Mouse (Mus musculus) forebrain, embryonic 15.5 days (tissue): ENCODE results near the gene Rnf169. TPM values are rescaled to one million over a fixed set of nuclear protein-coding genes. Genes with fewer than 3 reads are reported as not detected.

ENCODE experiments used
- ATAC-seq: fragments of 200-750 bp; cut with Nextera tagmentation; replicated peaks from 2 replicates; pipeline ENCODE4 v1.8.0; 2017; ENCODE audit warnings: mild to moderate bottlenecking, moderate TSS enrichment, moderate library complexity
- H3K27ac ChIP-seq: fragments of 300-500 bp; sonication (generic); replicated peaks from 2 replicates; pipeline ENCODE4 v1.5.1; 2015; ENCODE audit warnings: mild to moderate bottlenecking, inconsistent platforms
- H3K27me3 ChIP-seq: fragments of 300-500 bp; sonication (generic); 2 replicates; pipeline ENCODE4 v1.6.1; 2015; ENCODE audit warnings: inconsistent platforms
- H3K36me3 ChIP-seq: fragments of 300-500 bp; sonication (generic); 2 replicates; pipeline ENCODE4 v1.6.1; 2015; ENCODE audit warnings: mild to moderate bottlenecking, inconsistent platforms
- H3K4me1 ChIP-seq: fragments of 300-500 bp; sonication (generic); 2 replicates; pipeline ENCODE4 v1.6.1; 2015; ENCODE audit warnings: inconsistent platforms
- H3K4me2 ChIP-seq: fragments of 300-500 bp; sonication (generic); replicated peaks from 2 replicates; pipeline ENCODE4 v1.6.1; 2015; ENCODE audit warnings: mild to moderate bottlenecking, inconsistent platforms
- H3K4me3 ChIP-seq: fragments of 300-500 bp; sonication (generic); 2 replicates; pipeline ENCODE4 v1.5.1; 2015; ENCODE audit warnings: mild to moderate bottlenecking, inconsistent platforms
- H3K9ac ChIP-seq: fragments of 300-500 bp; sonication (generic); replicated peaks from 2 replicates; pipeline ENCODE4 v1.6.1; 2015; ENCODE audit warnings: mild to moderate bottlenecking, inconsistent platforms
- H3K9me3 ChIP-seq: fragments of 300-500 bp; sonication (generic); 2 replicates; pipeline ENCODE4 v1.6.1; 2016; ENCODE audit warnings: inconsistent platforms
- WGBS: fragments of 180-500 bp; shearing (Covaris S2); methylation state at CpG from one replicate; pipeline ENCODE4 v1.1.7; 2015; ENCODE audit warnings: mixed read lengths; 5-methylcytosine and 5-hydroxymethylcytosine counted together
- polyA plus RNA-seq: library from polyadenylated mRNA; unstranded; fragments of >200 nt; fragmentation: Nextera tagmentation; extraction: Ambion mirVana; gene quantifications from 2 replicates; pipeline ENCODE4 v1.2.1, GENCODE M21; 2015

The Rnf169 gene
- polyA plus RNA-seq, 1 experiment from 2014 or later, result 5.1 TPM

- Histone ChIP-seq H3K4me1 (peaks cover 16% of the 10 kb centered on the region), H3K9me3 (no peaks in the 10 kb centered on the region), H3K4me2 (no peak overlapping the region), H3K36me3 (peaks cover 18% of the 10 kb centered on the region), H3K9ac (no peak overlapping the region), H3K27me3 (peaks cover 5% of the 10 kb centered on the region), H3K27ac (no peak overlapping the region), H3K4me3 (no peak overlapping the region)
- WGBS, result 91% methylated on average over 2 of the region's 2 CpGs
- ATAC-seq, result no peak
Observed at GRCm38 (mm10) chr7:99920416-99920815, 59.8 kb downstream of the Rnf169 start.

- Histone ChIP-seq H3K9ac (no peak overlapping the region), H3K4me1 (peaks cover 16% of the 10 kb centered on the region), H3K4me3 (no peak overlapping the region), H3K36me3 (peaks cover 14% of the 10 kb centered on the region), H3K4me2 (no peak overlapping the region), H3K9me3 (no peaks in the 10 kb centered on the region), H3K27ac (no peak overlapping the region), H3K27me3 (peaks cover 5% of the 10 kb centered on the region)
- WGBS, result 96% methylated on average over 6 of the region's 6 CpGs
- ATAC-seq, result no peak
Observed at GRCm38 (mm10) chr7:99919971-99920370, 60.3 kb downstream of the Rnf169 start.

- no peak overlapping the region for H3K27ac ChIP-seq
- 90% methylated on average over 2 of the region's 2 CpGs for WGBS
- H3K9me3 ChIP-seq, result no peaks in the 10 kb centered on the region
- H3K4me1 ChIP-seq, result peaks cover 16% of the 10 kb centered on the region
- peaks cover 5% of the 10 kb centered on the region for H3K27me3 ChIP-seq
- no peak overlapping the region for H3K4me3 ChIP-seq
- ATAC-seq, result no peak
- no peak overlapping the region for H3K4me2 ChIP-seq
- no peak overlapping the region for H3K9ac ChIP-seq
- H3K36me3 ChIP-seq, result peaks cover 6% of the 10 kb centered on the region; the same call in 1 of the 2 replicates
Observed at GRCm38 (mm10) chr7:99919164-99919563, 61.1 kb downstream of the Rnf169 start.

GRCm38 (mm10) chr7:99917320-99917844, 62.9 kb downstream of the Rnf169 start:
- H3K4me2 ChIP-seq, result peak overlapping the region; percentile 54
- H3K9me3 ChIP-seq, result no peaks in the 10 kb centered on the region
- H3K27ac ChIP-seq, result no peak overlapping the region; the same call in 1 of the 2 replicates
- WGBS, result 4% methylated on average over 36 of the region's 36 CpGs
- H3K27me3 ChIP-seq, result peaks cover 5% of the 10 kb centered on the region
- peak; percentile 55 for ATAC-seq
- H3K4me3 ChIP-seq, result peak overlapping the region; percentile 32
- no peaks in the 10 kb centered on the region for H3K36me3 ChIP-seq
- H3K9ac ChIP-seq, result peak overlapping the region; percentile 16
- H3K4me1 ChIP-seq, result peaks cover 16% of the 10 kb centered on the region

GRCm38 (mm10) chr7:99916741-99917319, 63.4 kb downstream of the Rnf169 start:
- 5% methylated on average over 22 of the region's 22 CpGs for WGBS
- Histone ChIP-seq H3K27me3 (peaks cover 5% of the 10 kb centered on the region), H3K4me3 (peak overlapping the region; percentile 32), H3K36me3 (no peaks in the 10 kb centered on the region), H3K9me3 (no peaks in the 10 kb centered on the region), H3K9ac (peak overlapping the region; percentile 16), H3K4me1 (peaks cover 16% of the 10 kb centered on the region), H3K27ac (no peak overlapping the region), H3K4me2 (peak overlapping the region; percentile 54)
- peak; percentile 55 for ATAC-seq

GRCm38 (mm10) chr7:99915511-99915910, 64.7 kb downstream of the Rnf169 start:
- Histone ChIP-seq H3K4me1 (peaks cover 16% of the 10 kb centered on the region), H3K4me2 (no peak overlapping the region), H3K36me3 (no peaks in the 10 kb centered on the region), H3K9me3 (no peaks in the 10 kb centered on the region), H3K27me3 (peaks cover 5% of the 10 kb centered on the region), H3K27ac (no peak overlapping the region), H3K4me3 (no peak overlapping the region), H3K9ac (no peak overlapping the region)
- ATAC-seq, result no peak
- WGBS, result 78% methylated on average over 2 of the region's 2 CpGs

- H3K36me3 ChIP-seq, result no peaks in the 10 kb centered on the region
- no peak overlapping the region for H3K4me3 ChIP-seq
- H3K4me2 ChIP-seq, result no peak overlapping the region
- ATAC-seq, result no peak
- no peak overlapping the region for H3K9ac ChIP-seq
- H3K27me3 ChIP-seq, result peaks cover 5% of the 10 kb centered on the region
- no peaks in the 10 kb centered on the region for H3K9me3 ChIP-seq
- H3K27ac ChIP-seq, result no peak overlapping the region
- WGBS, result 84% methylated on average over 10 of the region's 10 CpGs
- H3K4me1 ChIP-seq, result peaks cover 16% of the 10 kb centered on the region
Observed at GRCm38 (mm10) chr7:99914316-99914715, 65.9 kb downstream of the Rnf169 start.

GRCm38 (mm10) chr7:99911038-99911437, 69.2 kb downstream of the Rnf169 start:
- H3K27me3 ChIP-seq, result no peaks in the 10 kb centered on the region
- no peak overlapping the region for H3K4me2 ChIP-seq
- H3K9ac ChIP-seq, result no peak overlapping the region
- no peaks in the 10 kb centered on the region for H3K36me3 ChIP-seq
- no peak for ATAC-seq
- no peaks in the 10 kb centered on the region for H3K9me3 ChIP-seq
- H3K4me3 ChIP-seq, result no peak overlapping the region
- H3K27ac ChIP-seq, result no peak overlapping the region
- H3K4me1 ChIP-seq, result no peaks in the 10 kb centered on the region
- 87% methylated on average over 5 of the region's 5 CpGs for WGBS

- Histone ChIP-seq H3K36me3 (no peaks in the 10 kb centered on the region), H3K9me3 (no peaks in the 10 kb centered on the region), H3K27me3 (no peaks in the 10 kb centered on the region), H3K4me1 (no peaks in the 10 kb centered on the region), H3K27ac (no peak overlapping the region), H3K4me2 (no peak overlapping the region), H3K9ac (no peak overlapping the region), H3K4me3 (no peak overlapping the region)
- WGBS, result 83% methylated on average over 3 of the region's 3 CpGs
- ATAC-seq, result no peak
Observed at GRCm38 (mm10) chr7:99907463-99907862, 72.8 kb downstream of the Rnf169 start.

- WGBS, result 84% methylated on average over 3 of the region's 3 CpGs
- ATAC-seq, result no peak
- Histone ChIP-seq H3K27ac (no peak overlapping the region), H3K4me3 (no peak overlapping the region), H3K36me3 (no peaks in the 10 kb centered on the region), H3K27me3 (no peaks in the 10 kb centered on the region), H3K4me1 (no peaks in the 10 kb centered on the region), H3K9me3 (no peaks in the 10 kb centered on the region), H3K9ac (no peak overlapping the region), H3K4me2 (no peak overlapping the region)
Observed at GRCm38 (mm10) chr7:99906346-99906745, 73.9 kb downstream of the Rnf169 start.

GRCm38 (mm10) chr7:99904421-99905005, 75.7 kb downstream of the Rnf169 start:
- H3K9ac ChIP-seq, result no peak overlapping the region
- no peaks in the 10 kb centered on the region for H3K36me3 ChIP-seq
- H3K27ac ChIP-seq, result no peak overlapping the region
- no peak overlapping the region for H3K4me2 ChIP-seq
- H3K4me1 ChIP-seq, result no peaks in the 10 kb centered on the region
- WGBS, result 73% methylated on average over 3 of the region's 3 CpGs
- no peaks in the 10 kb centered on the region for H3K9me3 ChIP-seq
- no peak overlapping the region for H3K4me3 ChIP-seq
- no peaks in the 10 kb centered on the region for H3K27me3 ChIP-seq
- no peak for ATAC-seq

GRCm38 (mm10) chr7:99902918-99903665, 77.2 kb downstream of the Rnf169 start:
- ATAC-seq, result peak; percentile 41
- H3K27me3 ChIP-seq, result no peaks in the 10 kb centered on the region

More at GRCm38 (mm10) chr7:99902918-99903665, 77.2 kb downstream of the Rnf169 start:
- H3K9me3 ChIP-seq, result no peaks in the 10 kb centered on the region
- H3K4me1 ChIP-seq, result no peaks in the 10 kb centered on the region
- no peak overlapping the region for H3K4me2 ChIP-seq
- H3K4me3 ChIP-seq, result no peak overlapping the region
- no peak overlapping the region for H3K27ac ChIP-seq
- H3K9ac ChIP-seq, result no peak overlapping the region
- H3K36me3 ChIP-seq, result no peaks in the 10 kb centered on the region
- 71% methylated on average over 11 of the region's 11 CpGs for WGBS
